Mouse (Mus musculus): ENCODE measurements around the gene Abcb1b.
"Not testable (repeated sequence)": the region's sequence is repeated elsewhere in the genome, so short reads cannot be mapped to it uniquely, and the experiment has no call there.

The Abcb1b gene

DNA sequence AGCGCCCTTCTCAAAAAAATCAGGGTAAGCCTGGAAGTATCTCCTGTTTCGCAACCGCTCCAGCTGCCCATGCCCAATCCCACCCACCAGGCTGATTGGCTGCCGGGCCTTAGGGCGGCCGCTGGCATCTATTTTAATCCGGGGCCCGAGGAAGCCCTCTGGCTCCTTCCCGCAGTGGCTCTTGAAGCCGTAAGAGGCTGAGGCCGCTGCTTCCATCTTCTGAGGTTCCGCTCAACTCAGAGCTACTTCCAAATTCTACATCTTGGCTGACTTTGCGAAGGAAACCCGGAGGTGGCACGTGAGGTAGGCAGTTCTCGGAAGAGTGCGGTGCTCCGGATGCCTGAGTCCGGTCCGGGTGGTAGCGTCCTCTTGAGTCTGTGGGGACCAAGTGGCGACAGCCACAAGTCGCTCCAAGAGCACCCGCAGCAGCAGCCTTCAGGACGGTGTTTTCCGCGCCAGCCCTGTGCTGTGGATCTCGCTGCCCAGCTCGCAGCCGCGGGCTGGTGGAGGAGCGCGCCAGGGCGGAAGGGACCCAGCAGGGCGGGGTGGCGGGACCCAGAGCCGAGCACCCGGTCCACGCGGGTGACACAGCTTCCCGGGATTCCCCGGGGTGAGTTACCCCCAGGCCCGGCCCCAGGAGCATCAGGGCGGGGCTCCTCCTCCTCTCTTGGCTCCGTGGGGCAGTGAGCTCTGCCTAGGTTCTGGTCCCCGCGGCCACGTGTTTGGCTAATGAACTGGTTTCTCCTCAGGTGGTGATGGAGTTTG, at the start of gene Abcb1b:
Gene Abcb1b, plus strand, starts transcription at position 161 of the 765 bp plus-strand sequence.
- peak; percentile 60 to 64 for DNase-seq

GRCm38 (mm10) chr5:8772866-8773265, 25.1 kb upstream of the Abcb1b start:
- DNase-seq: no peak

GRCm38 (mm10) chr5:8778311-8778710, 19.6 kb upstream of the Abcb1b start:
- DNase-seq: no peak

DNA sequence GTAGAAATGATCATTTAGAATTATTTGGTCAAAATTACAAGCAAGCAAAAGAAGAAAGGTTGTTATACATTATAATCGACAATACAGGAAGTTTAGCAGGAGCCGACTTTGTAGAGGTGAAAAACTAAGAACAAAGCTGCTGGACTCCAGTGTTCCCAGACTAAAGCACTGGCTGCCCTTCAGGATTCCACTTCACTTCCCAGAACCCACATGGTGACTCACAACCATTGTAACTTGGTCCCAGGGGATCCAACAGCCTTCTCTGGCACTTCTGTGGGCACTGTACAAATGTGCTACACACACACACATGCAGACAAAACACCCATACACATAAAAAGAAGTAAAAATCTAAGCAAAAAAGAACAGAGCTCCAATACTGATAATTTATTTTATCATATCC, 19.2 kb upstream of the Abcb1b start:
- DNase-seq: no peak

- DNase-seq: no peak
These were observed 5.7 kb upstream of the Abcb1b start for GRCm38 (mm10) chr5:8792281-8792680.

DNA sequence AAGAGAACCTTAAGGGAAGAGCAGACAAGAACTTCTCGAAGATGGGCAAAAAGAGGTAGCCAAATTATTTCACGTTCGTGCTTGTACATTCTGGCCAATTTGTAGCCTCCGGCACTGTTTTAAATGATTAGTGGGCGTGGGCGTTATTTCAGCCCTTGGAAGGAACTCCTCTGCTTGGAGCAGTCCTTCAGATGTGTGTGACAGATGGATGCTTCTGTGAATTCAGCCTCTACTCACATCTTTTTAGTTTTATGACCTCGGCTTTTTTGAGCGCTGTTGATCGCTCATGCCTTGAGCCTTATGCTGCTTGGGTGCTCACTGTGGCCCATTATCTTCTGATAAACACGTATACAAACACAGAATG, 787 bp downstream of the Abcb1b start:
- DNase-seq: no peak

DNA sequence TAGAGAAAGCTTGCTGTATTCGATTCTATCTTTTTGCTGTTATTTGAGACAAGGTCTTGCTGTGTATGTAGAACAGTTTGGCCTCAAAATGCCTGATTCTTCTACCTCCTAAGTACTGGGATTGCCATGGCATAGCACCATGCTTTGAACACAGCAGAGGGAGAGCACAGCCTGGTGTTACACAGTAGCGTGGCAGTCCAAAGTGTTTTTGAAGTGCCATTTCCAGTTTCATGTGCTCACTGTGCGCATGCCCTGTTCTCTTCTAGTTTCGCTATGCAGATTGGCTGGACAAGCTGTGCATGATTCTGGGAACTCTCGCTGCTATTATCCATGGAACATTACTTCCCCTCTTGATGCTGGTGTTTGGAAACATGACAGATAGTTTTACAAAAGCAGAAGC, 7.8 kb downstream of the Abcb1b start:
- no peak for DNase-seq

DNA sequence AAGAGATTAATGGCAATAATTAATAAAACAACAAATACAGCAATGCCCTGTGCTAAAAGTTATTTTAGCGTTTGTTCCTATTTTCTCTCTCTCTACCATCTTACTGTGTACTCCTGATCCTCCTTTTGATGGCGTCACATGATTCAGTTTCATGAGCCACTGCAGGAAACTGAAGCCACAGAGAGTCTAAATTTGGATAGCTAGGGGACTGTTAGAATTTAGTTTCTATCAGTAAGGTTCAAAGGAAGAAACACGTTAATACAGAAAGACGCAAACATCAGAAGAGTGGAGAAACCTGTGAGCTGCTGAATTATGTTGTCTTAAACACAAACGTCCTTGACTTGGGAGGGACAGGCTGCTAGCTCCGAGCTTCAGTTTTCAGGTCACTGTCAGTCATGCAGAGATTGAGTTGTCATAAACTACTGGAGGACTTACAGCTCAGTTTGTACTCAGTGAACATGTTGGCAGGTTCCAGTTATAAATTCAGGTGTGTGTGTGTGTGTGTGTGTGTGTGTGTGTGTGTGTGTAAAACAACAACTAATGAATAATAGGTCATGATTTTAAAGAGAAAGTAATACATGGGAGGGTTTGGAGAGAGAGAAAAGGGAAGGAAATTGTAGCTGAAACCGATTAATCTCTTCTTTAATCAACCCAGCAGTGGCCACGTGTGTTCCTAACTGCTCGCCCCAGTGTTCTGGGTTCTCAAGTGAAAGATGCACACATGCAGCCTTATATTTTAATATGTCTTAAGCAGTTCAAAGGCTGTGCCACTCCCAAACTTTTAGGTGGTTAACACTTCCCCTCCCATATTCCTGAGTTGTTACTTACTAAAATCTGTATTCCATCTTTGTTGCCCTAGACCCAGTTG, 9.4 kb downstream of the Abcb1b start:
- DNase-seq: no peak

- DNase-seq: no peak
These were observed 15.9 kb downstream of the Abcb1b start for GRCm38 (mm10) chr5:8813872-8814271.

DNA sequence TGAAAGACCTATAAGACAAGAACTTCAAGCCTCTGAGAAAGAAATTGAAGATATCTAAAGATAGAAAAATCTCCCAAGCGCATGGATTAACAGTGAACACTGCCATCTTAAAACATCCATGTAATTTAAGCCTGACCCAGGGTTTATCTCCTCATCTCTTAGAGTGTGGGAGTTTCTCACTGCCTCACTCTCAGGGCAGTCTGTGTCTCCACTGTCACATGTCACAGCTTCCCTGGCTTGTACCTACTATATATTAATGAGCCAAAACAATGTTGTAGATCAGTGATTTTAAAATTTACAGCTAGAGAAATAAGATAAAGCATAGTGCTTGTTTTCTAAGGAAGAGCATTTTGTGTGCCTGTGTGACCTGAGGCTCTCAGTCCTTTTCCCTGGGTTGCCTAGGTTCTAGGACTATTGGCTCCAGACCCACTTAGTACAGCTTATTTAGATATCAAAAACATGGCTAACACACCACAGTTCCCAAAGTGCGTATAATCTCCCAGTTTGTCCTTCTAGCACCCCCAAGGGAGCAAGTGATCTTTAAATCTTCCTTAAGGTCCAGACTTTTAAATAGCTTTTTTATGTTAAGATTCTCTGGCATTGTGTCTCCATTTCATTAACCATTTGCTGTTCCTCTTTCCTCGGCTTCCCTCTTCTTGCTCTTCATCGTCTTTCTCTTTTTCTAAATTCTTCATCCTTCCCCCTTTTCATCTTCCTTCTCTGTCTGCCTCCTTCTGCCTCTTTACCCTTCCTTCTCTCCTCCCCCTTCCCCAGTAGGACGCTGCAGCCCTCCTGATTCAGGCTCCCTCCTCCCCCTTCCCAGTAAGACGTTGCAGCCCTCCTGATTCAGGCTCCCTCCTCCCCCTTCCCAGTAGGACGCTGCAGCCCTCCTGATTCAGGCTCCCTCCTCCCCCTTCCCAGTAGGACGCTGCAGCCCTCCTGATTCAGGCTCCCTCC, 22.0 kb downstream of the Abcb1b start:
- DNase-seq: no peak

- DNase-seq: not testable (repeated sequence)
These were observed 22.7 kb downstream of the Abcb1b start for GRCm38 (mm10) chr5:8820592-8821104.

DNA sequence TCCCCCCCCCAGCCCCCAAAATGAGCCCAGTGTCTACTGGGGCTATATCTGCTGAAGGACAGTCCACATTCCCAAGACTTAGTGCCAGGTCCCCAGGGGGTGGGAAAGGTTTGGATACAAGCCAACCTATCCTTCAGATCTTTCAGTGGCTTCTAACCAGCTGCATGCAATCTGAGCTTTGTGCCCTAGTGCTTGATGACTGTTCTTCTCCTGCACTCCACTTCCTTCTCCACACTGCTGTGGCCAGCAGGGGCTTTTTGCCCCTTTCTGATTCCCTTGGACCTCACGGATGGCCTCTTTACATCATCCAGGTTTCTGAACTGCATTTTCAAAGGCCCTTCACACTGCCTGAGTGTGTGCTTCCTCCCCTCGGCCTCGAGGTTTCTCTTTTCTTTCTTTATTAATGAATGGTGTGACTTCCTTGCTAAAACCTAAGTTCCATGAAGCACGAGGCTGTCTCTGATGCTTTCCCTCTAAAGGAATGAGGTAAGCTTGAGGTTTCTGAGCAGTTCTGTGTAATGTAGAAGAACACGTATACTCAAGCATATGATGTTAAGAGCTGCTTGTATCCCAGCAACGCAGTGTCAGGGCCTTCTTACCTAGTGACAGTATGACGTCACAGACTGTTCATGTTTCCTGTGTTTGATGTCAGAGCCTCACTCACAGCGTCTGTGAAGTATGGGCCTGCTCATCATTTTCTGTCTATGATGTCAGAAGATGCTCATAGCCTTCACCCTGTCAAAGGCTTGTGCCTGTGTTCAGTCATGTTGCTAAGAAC, 40.9 kb downstream of the Abcb1b start:
- peak; percentile 26 to 42 for DNase-seq

- no peak for DNase-seq
These were observed 41.7 kb downstream of the Abcb1b start for GRCm38 (mm10) chr5:8839651-8840050.

GRCm38 (mm10) chr5:8840887-8841286, 42.9 kb downstream of the Abcb1b start:
- DNase-seq: peak; percentile 75 to 85

DNA sequence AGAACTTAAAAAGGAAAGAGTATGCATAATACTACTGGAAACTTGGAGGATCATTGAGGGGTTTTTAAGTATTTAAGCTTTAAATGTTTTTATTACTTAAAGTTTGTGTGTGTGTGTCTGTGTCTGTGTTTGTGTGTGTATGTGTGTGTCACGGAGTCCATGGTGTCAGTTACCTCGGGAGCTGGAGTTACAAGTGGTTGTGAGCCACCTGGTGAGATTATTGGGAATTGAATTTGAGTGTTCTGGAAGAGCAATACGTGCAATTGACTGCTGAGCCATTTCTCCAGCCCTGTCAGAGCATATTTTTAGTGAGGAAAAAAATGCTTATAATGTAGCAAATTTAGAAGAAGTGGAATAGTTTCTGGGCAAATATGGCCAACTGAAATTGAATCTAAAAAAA, 44.9 kb downstream of the Abcb1b start:
- DNase-seq: no peak

DNA sequence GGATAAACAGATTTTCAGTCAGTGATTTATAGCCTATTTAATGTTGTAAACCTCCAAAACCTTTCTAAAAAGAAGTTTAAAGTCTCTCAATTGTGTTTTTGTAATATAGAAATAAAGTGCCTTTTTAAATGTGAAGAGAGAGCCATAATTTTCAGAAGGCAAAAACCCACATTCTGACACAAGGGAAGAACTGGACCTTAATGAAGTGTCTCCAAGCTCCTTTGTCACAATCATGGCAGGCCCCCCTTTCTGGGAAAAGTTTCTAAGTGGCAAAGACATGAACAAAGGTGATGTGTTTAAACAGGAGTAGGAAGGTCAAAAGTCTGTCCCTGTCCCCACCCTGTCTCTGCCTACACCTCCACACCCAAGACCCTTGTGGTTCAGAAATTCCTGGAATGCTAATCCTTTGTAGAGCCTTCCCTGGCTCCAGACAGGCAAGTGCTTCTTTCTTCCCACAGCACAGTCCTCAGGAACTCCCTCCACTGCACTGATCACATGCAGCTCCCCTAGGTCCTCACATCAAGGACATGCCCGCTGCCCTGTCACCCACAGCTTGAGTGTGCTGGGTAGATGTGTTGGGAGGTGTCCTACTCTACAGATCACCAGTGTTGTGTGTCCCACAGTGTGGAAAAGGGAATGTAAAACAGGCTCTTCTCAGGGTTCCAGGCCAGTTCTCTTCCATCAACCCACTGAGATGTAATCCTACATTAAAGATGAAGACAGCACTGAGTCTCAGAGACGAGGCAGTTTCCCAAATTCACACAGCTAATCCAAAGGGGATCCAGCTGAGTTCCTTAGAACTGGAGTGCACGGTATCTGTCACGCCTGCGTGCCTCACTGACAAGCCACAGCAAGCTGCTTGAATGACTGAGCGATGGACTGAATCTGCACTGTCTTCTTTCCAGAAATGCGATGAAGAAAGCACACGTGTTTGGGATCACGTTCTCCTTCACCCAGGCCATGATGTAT, 50.9 kb downstream of the Abcb1b start:
- not testable (repeated sequence) for DNase-seq

DNA sequence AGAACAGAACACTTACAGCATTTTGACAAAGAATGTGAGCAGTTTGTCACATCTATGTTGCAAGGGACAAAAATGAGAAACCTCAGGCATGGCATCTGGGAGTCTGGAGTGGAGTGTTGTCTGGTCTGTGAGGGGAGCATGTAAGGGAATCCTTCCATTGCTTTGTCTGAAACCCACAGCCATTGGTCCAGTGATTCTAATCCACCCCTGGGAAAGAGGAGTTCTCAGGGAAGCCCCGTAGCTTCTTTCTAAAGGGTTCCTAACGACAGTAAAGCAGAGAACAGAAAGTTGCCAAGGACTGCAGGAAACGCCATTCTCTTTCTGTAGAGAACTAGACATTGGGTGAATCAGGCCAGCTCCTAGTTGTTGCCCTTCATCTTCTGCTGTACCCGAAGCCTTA, 52.9 kb downstream of the Abcb1b start:
- no peak for DNase-seq

DNA sequence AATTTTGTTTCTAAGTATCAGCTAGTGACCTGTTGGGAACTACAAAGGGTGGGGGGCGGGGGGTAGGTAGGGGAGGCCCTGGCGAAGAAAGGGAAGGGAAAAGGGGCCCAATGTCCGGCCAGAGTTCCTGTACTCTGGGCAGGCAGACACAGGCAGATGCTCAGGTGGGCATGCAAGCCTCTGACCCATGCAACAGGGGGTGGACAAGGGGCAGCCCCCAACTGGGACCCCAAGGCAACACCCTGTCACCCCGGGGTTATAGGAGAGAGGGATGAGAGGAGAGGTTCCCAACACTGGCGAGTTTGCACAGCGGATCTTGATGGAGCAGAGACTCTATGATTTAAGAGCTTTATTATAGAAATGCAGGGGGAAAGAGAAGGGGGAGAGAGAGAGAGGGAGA, 59.3 kb downstream of the Abcb1b start:
- DNase-seq: no peak

DNA sequence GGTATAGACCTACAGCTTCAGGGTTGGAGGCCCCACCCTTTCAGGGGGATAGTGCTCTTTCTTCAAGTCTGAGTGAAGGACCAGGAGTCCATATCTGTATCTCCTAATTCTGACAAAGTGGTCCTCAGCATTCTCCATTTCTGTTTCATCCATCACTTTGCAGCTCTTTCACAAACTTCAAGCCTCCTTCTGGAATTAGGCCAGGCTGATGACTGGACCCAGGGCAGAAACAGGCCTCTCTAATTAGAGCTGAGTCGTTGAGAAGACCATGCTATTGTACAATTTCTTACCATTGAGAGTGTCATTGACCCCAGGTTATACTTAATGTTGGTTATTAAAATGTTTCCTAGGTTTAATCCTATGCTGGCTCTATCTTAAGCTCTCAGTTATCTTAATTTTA, 63.9 kb downstream of the Abcb1b start:
- DNase-seq: no peak

DNA sequence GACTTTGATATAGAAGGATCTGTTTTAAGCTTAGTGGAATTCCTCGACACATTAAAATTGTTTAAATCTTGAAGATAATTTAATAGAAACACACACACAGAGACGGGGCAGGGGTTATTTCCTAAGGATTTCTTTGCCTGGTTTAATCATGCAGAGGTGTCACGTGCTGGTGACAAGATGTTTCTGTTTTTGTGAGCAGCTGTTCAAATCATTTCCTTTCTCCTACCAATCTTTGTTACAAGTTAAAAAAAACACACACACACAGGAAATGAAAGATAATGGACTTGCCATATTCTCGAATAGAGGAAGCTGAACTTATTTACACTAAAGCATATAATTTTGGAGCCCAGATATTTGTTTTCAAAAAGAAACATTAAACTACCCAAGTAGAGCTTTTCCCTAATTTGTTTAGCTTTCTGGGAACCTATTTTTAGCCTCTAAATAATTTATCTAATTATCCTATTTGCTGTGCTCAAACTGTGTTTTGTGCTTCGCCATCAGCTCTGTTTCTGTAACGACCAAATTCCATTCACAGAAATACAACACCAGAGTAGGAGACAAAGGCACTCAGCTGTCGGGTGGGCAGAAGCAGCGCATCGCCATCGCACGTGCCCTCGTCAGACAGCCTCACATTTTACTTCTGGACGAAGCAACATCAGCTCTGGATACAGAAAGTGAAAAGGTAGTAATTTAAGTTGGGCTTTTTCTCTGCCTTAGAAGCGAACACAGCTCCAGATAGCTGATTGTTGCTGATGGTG, 65.8 kb downstream of the Abcb1b start:
- no peak for DNase-seq
